ENCODE assay signal across 10 mouse cellular contexts in the genomic region with DNA sequence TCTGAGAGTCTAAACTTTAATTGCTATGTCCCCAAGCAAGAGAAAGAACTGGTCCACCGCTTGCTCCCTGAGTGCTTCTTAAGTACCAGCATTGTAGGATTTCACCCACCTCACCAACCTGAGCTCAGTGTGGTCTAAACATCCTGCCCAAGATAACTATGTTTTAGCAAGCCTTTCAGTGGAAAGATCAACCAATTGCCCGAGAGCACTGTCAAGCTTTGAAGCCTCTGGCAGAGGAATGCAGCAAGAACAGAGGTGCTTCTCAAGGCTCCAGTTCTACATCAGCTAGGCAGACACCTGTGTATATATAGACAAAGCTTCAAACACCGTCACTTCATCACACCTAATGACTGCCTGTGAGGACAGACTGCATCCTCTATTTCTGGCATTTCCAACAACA. TPM values are rescaled to one million over a fixed set of nuclear protein-coding genes. Genes with fewer than 3 reads are reported as not detected.
DNase-seq lines count a peak whose midpoint lies in the region; ATAC-seq and TF ChIP-seq lines count a peak whose summit lies in the region.
"Had no signal": no experiment of that assay in that cellular context is flagged by ENCODE, and none has a peak within 500 bp of the region (broad histone marks: within the 10 kb centered on the region; RNA-seq: fewer than 3 reads in every experiment).

No protein-coding gene starts in this region.

- no peak overlapping the region for H3K9ac ChIP-seq in intestine, embryonic 15.5 days
- H3K9ac ChIP-seq in neural tube, embryonic 12.5 days = no peak overlapping the region
- H3K9ac ChIP-seq: heart, embryonic 12.5 days had no signal

- peak overlapping the region; percentile 93 for H3K4me2 ChIP-seq in intestine, embryonic 15.5 days (replicated peaks)
- H3K4me2 ChIP-seq in neural tube, embryonic 12.5 days (replicated peaks) = peak overlapping the region; percentile 76

- no peak for TF ChIP-seq POLR2A in cerebellum, adult 2 months (IDR thresholded peaks at IDR 0.05; ENCODE audit: borderline replicate concordance, insufficient read depth, low read length)
- no peak for TF ChIP-seq POLR2A in cortical plate, adult 2 months (IDR thresholded peaks at IDR 0.05; ENCODE audit: extremely low read depth, insufficient read depth, low read length)

- peaks cover 11% of the 10 kb centered on the region for H3K4me1 ChIP-seq in cerebellum, adult 2 months (ENCODE audit: control insufficient read depth, insufficient read depth, low read length)
- H3K4me1 ChIP-seq in cortical plate, adult 2 months (ENCODE audit: control insufficient read depth, insufficient read depth, low read length) = no peaks in the 10 kb centered on the region
- H3K4me1 ChIP-seq in intestine, embryonic 15.5 days (replicated peaks) = no peaks in the 10 kb centered on the region; the same call in 1 of the 2 replicates
- H3K4me1 ChIP-seq in neural tube, embryonic 12.5 days = peaks cover 4% of the 10 kb centered on the region; the same call in 1 of the 2 replicates

- DNase-seq in cerebellum, adult 2 months = peak; percentile 23 to 34
- DNase-seq in cerebellum, adult 11 months = no peak
- no peak for DNase-seq in ovary, adult 18-20 months (ENCODE audit: low spot score)
- no peak for DNase-seq in embryo, embryonic 10 days (ENCODE audit: low spot score)
- no peak for DNase-seq in adipocyte (ENCODE audit: low spot score)

- no peak for ATAC-seq in intestine, embryonic 15.5 days
- no peak for ATAC-seq in neural tube, embryonic 12.5 days (ENCODE audit: low FRiP score, low read depth)
- ATAC-seq: lung, postnatal 0 days had no signal

- no peaks in the 10 kb centered on the region for H3K36me3 ChIP-seq in intestine, embryonic 15.5 days
- H3K36me3 ChIP-seq in neural tube, embryonic 12.5 days = no peaks in the 10 kb centered on the region
- H3K36me3 ChIP-seq: heart, embryonic 12.5 days had no signal

- H3K4me3 ChIP-seq in cerebellum, adult 2 months (replicated peaks; ENCODE audit: insufficient read depth, low read depth, low read length) = peak overlapping the region; percentile 62
- H3K4me3 ChIP-seq in cortical plate, adult 2 months (ENCODE audit: insufficient read depth, low read length) = peak overlapping the region; percentile 57
- no peak overlapping the region for H3K4me3 ChIP-seq in intestine, embryonic 15.5 days (replicated peaks)
- H3K4me3 ChIP-seq in neural tube, embryonic 12.5 days = peak overlapping the region; percentile 20; the same call in 1 of the 2 replicates

- H3K27ac ChIP-seq in cerebellum, adult 2 months (ENCODE audit: insufficient read depth, low read length) = peak overlapping the region; percentile 48; the same call in 1 of the 2 replicates
- H3K27ac ChIP-seq in cortical plate, adult 2 months (ENCODE audit: insufficient read depth, low read length) = no peak overlapping the region
- H3K27ac ChIP-seq in intestine, embryonic 15.5 days = no peak overlapping the region
- no peak overlapping the region for H3K27ac ChIP-seq in neural tube, embryonic 12.5 days

- no peak for TF ChIP-seq CTCF in cerebellum, adult 2 months (IDR thresholded peaks at IDR 0.05; ENCODE audit: borderline replicate concordance, insufficient read depth, low read depth, low read length)
- no peak for TF ChIP-seq CTCF in cortical plate, adult 2 months (IDR thresholded peaks at IDR 0.05; ENCODE audit: extremely low read depth, insufficient read depth, low read length)

- 30% methylated on average over 3 of the region's 3 CpGs for WGBS in cerebellum, adult 2 months
- WGBS in intestine, embryonic 15.5 days = 62% methylated on average over 3 of the region's 3 CpGs
- 71% methylated on average over 3 of the region's 3 CpGs for WGBS in neural tube, embryonic 12.5 days

- no peaks in the 10 kb centered on the region for H3K9me3 ChIP-seq in intestine, embryonic 15.5 days
- no peaks in the 10 kb centered on the region for H3K9me3 ChIP-seq in neural tube, embryonic 12.5 days

- no peaks in the 10 kb centered on the region for H3K27me3 ChIP-seq in cerebellum, adult 2 months (ENCODE audit: control insufficient read depth, insufficient read depth, low read length)
- no peaks in the 10 kb centered on the region for H3K27me3 ChIP-seq in intestine, embryonic 15.5 days (replicated peaks)
- no peaks in the 10 kb centered on the region for H3K27me3 ChIP-seq in neural tube, embryonic 12.5 days (replicated peaks)
- H3K27me3 ChIP-seq: heart, embryonic 12.5 days had no signal

RNA-seq across cellular contexts. Expression of a gene that starts 1.3 kb away (rescaled TPM):
- polyA plus RNA-seq in cerebellum, adult 2 months (2012; rRNA removed) = 46.9 and 49.4 TPM in 2 replicates
- 39.9 and 43.2 TPM in 2 replicates for polyA plus RNA-seq in cortical plate, adult 2 months (2012; rRNA removed)
- 2.5 and 2.7 TPM in 2 replicates for polyA plus RNA-seq in intestine, embryonic 15.5 days (2015; fragmentation: Nextera tagmentation; extraction: Ambion mirVana)
- polyA plus RNA-seq in neural tube, embryonic 12.5 days (2016; fragmentation: Nextera tagmentation; extraction: Ambion mirVana) = 6.6 and 6.8 TPM in 2 replicates

RNA-seq across cellular contexts. Expression of a gene that starts 55.4 kb away (rescaled TPM):
- 4.7 and 5.9 TPM in 2 replicates for polyA plus RNA-seq in cerebellum, adult 2 months (2012; rRNA removed)
- 5.3 and 5.4 TPM in 2 replicates for polyA plus RNA-seq in cortical plate, adult 2 months (2012; rRNA removed)
- 28.7 and 31.8 TPM in 2 replicates for polyA plus RNA-seq in intestine, embryonic 15.5 days (2015; fragmentation: Nextera tagmentation; extraction: Ambion mirVana)
- polyA plus RNA-seq in neural tube, embryonic 12.5 days (2016; fragmentation: Nextera tagmentation; extraction: Ambion mirVana) = 31.8 and 32.9 TPM in 2 replicates

Comparison
In these comparisons a context has a peak if more than half of its experiments do, and no peak if none do; other contexts are left out.
1. DNase-seq: peak in cerebellum, adult 2 months (2 of 2); none in cerebellum, adult 11 months (single experiment), ovary, adult 18-20 months (single experiment), embryo, embryonic 10 days (single experiment) and adipocyte (single experiment).